Mouse (Mus musculus) granulocyte monocyte progenitor cell, adult 5-6 weeks (primary cell): ENCODE data around the gene Myo16. TPM values are rescaled to one million over a fixed set of nuclear protein-coding genes. Genes with fewer than 3 reads are reported as not detected.

ENCODE experiments used
- ATAC-seq: replicated peaks from 2 replicates; pipeline ENCODE4 v1.8.0; 2016; ENCODE audit warnings: mild to moderate bottlenecking, moderate TSS enrichment, inconsistent platforms; ENCODE audit not compliant: poor library complexity, severe bottlenecking
- total RNA-seq, 2 experiments: library from RNA; stranded (forward) in 1 of 2; stranded (reverse) in 1 of 2; fragments of 200-712, 200-1000 nt in 1 of 2; fragments of >200 nt in 1 of 2; fragmentation: Nextera tagmentation in 1 of 2; gene quantifications; 2 replicates each; pipeline ENCODE4 v1.2.3; 2014 to 2017

The Myo16 gene
- total RNA-seq, 2 experiments from 2014 or later: not detected

DNA sequence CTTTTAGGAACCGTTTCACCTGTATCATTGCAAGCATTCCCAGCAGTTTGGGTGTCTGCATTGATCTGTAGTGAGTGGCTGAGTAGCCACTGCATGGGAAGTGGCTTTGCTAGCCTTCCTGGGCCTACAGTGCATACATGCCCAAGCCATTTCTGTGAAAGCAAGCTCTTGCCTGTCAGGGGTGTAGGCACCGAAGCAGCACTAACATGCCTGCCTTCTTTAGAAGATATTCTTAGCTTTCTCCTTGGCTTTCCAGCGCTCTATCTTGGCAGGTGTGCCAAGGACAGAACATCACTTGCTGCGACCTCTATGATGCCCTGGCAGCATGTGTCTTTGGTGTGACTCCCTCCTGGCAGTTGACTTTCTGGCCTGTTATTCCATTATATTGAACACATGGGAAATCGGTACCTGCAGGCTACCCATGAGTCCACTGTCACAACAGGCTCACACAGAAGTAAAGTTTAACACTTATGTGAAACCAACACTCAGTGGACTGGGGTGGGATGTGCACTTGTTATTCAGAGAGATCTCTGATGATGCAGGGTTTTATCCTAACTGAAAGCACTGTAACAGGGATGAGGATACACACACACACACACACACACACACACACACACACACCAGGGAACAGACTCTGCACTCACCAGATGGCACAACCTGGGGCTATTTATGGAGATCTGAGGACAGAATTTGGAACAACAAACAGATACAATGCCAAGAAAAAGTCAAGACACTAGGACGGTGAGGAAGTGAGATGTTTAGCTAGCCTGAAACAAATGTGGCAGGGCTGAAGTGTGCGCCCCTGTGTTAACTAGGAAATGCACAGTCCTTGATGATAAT, 21.4 kb downstream of the Myo16 start:
- ATAC-seq: no peak

DNA sequence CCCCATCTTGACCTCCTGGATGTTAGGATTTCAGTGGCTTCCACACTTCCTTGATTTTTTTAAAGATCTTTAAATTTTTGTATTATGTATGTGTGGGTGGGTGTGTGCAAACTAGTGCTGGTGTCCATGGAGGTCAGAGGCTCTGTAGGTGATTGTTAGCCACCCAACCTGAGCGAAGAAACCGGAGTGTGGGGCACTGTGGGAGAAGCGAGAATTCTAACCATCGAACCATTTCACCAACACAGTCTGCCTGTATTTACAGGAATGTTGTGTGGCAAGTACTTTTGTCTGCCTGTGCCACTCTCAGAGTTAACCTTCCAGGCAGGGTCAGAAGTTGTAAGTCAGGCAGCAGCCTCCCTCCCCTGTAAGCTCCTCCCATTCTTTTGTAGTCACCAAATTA, 22.3 kb downstream of the Myo16 start:
- no peak for ATAC-seq

DNA sequence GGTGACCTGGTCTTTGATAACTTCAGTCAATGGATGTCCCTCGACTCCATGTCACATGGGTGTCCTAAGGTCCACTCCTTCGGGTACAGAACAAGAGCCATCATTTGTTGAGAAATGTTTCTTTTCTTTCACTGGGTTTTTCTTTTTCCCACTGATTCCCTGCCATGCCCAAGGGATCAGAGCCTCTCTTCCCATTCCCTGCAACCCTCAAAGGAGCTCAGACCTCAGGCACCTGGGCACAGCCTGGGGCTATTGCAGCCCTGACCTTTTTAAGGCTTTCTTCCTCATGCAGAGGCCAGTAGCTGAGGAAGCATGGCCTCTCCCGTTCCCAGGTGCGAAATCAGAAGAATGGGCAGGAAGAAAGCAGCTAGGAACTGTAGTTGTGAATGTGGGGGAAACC, 23.4 kb downstream of the Myo16 start:
- no peak for ATAC-seq

DNA sequence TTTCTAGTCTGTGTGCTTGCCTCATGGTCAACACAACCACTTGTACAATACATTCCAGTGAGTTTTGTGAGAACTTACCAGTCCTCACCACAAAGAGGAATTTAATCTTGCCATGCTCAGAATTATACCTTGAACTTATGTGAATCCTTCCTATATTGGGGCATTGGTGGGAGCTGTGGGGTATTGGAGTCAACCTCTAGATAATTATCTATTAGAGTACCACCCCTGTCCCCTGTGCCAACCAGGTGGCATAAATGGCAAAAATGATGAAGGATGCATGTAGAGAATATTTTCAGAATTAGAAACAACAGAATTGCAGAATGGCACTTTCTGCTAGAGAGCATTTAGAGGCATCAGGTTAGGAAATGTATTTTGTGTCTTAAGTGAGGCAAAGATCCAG, 25.3 kb downstream of the Myo16 start:
- ATAC-seq: no peak

DNA sequence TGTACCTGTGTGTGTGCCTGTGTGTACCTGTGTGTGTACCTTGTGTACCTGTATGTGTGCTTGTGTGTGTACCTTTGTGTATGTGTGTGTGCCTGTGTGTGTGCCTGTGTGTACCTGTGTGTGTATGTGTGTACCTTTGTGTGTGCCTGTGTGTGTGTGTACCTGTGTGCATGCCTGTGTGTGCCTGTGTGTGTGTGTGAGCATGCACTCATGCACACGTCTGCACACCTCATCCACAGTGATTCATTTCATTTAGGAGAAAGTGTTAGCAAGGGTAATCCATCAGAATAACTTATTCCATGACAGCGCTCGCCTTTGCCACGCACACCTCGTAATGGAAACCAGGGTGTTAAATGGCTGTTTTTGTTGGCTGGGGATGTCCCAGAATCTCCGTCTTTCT, 36.9 kb downstream of the Myo16 start:
- ATAC-seq: no peak

- ATAC-seq: no peak
Measured at GRCm38 (mm10) chr8:10198164-10198563, 44.5 kb downstream of the Myo16 start.

- ATAC-seq: no peak
Measured at GRCm38 (mm10) chr8:10199301-10199700, 45.6 kb downstream of the Myo16 start.

DNA sequence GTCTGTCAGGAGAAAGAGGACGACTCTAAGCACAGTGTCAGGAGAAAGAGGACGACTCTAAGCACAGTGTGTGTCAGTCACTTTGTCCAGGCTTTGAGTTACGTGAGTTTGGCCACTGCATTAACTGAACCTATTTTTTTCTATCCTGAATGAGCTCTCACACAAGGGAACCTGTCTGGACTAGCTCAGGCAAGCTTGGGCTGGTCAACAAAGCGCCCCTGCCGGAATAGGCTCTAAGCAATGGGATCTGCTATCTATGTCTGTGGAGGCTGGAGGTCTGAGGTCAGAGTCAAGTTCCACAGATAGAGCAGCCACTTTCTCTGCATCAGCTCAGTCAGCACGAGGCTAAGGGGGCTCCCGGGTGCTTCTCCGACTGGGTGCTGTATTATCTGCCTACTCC, 46.3 kb downstream of the Myo16 start:
- ATAC-seq: no peak

DNA sequence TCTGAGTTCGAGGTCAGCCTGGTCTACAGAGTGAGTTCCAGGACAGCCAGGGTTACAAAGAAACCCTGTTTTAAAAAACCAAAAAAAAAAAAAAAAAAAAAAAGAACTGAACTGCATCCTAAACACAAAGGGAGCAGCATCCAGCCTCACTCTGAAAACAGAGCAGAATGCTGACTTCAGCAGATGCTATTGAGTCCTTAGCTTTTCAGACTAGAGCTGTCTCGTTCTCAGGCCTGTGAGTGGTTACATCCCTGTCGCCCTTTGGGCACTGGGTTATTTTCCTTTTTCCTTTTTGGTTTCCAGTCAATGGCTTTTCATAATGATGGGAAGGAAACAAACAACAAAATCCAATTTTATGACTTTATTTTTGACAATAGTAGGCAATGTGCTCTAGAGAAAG, 61.3 kb downstream of the Myo16 start:
- no peak for ATAC-seq

GRCm38 (mm10) chr8:10219761-10220276, 66.1 kb downstream of the Myo16 start:
- no peak for ATAC-seq

DNA sequence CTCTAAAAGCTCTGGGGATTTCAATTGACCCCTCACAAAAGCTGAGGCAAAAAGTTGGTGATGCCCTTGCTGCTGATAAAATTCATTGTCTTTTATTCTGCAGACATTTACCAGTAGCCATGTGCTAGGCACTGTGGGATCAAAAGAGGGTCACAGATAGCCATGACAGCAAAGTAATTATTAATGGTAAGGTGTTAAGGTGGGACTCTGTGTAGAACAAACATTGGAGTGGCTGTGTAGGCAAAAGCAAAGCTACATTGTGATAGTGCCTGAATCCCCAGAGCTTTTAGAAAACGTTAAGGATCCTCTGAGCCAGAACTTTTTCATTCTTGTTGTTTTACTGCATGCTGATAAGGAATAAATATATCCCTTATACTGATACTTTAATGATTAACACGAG, 69.1 kb downstream of the Myo16 start:
- no peak for ATAC-seq

DNA sequence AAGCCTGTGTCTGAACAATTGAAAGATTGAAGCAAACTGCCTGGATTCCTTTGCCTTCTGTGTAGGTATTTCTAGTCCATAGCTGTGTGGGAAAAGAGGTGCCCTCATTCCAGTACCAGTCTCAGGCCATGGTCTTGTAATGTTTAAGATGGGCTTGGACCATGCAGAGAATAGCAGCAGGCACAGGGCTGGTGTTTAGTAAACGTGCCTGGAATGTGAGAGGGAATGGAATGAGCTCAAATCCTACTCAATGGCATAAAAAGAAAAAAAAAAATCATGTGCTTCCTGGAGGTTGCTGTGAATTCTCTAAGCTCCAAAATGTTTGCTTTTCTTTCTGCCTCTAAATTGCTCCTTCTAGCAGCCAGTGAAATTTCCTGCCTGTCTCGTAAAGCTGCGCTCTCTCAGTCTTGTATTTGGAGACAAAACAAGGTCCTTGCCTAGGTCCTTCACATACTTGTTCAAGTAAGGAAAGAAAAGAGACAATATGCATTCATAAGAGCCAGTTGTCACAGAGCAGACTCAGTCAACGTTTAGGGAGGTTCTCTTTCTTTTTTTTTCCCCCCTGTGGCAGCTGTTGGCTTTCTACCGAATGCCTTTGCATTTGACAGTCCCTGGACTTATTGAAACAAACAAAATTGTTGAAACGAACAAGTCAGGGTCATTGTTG, 70.0 kb downstream of the Myo16 start:
- ATAC-seq: no peak

DNA sequence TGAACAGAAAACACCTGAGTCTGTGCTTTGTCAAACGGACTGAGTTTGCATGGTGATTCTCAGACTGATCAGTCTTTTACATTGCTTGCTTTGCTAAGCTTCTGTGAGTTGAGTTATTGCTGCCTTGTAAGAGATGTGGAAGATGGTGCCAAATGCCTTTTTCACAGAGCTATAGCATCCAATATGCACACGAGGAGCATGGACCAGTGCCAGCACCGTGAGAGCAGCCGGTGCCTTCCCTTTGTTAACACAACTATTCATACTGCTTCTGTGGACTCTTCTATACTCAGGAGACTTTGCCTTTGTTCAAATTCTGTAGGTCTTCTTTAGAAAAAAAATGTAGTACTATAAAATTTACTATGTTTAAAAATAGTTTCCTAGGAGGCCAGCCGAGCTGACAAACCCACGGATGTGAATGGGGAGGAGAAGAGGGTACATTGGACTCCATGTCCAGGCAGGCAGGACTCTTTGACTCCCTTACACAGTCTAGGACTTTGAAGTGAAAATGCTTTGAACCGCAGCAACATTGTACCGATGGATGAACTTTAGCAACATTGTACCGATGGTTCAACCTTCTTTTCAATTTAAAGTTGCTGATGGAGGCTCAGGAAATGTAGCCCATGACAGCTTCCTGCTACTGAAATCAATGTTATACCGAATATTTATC, 70.7 kb downstream of the Myo16 start:
- ATAC-seq: no peak

DNA sequence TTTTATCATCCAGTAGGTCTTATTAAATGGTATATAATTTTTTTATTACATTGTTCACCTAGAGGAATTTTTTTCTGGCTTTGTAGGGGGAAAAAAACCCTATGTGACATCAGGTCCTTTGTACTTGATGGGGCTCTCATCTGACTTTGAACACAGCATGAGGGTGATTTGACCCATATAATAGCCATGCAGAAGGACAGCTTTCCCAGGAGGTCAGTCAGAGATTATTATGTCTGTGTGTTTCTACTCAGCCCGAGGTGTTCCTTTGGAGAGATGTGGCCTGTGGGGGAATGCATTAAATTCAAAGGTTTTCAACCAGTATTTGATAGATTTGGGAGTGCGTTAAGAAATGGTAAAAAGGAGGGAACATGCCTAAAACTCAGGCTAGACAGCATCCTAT, 71.3 kb downstream of the Myo16 start:
- ATAC-seq: no peak

DNA sequence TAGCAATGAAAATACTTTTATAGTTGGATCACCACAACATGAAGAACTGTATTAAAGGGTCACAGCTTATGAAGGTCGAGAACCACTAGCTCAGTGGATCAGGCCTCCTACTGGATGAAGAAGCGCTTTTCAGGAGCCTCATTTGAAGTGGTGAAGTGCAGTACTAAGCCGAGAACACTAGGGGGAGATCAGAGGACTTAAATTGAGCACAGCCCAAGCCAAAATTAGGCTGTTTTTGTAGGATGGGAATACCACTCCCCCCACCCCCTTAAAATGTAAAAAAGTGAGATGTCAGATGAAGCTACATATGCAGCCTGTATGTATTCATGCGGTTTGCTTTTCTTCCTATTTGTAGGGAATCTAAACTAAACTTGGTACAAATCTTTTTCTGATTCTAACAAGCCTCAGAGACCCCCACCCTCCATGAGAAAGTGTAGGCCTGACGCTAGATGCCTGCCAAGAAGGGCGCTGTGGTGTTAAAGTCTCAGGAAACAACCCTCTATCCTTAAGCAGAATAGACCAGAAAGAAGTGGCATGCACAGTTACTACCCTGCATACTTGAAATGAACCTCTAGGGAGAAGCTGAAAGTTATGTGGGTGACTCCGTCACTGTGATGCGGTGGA, 77.1 kb downstream of the Myo16 start:
- peak; percentile 82 for ATAC-seq

GRCm38 (mm10) chr8:10234516-10234915, 80.8 kb downstream of the Myo16 start:
- ATAC-seq: no peak

DNA sequence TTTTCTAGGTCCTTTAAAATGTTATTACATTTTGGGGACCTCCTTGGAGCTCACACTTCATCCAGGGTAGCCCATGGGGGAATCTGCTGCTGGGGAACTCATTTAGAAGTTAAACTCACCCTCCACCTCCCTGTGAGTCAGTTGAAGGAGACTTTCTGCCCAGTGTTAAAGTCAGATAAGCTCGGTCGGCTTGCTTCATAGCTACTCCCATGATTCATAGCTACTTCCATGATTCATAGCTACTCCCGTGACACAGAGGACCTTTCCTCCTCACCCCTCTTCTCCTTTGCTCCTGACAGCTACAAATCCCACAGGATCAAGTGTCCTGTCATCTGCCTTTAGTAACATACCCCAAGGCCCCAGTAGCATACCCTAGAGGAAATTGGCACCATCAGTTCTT, 89.6 kb downstream of the Myo16 start:
- no peak for ATAC-seq

DNA sequence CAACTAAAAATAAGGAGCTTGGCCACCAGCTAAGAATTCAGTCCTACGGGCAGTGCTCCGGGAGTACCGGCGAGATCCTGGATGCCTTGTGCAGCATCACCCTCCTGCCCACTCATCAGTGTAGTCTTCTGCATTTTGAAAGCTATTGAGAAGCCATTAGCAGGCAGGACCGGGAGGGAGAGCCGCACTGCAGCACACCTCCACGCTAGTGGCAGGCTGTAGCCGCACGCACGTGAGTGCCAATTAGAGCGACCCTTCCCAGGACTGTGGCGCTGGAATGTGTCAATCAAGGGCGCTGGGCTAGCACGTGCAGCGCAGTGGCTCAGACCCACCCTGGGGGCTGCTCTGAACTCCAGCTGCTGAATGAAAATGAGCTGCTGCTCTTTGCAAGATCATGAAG, 95.4 kb downstream of the Myo16 start:
- ATAC-seq: no peak

DNA sequence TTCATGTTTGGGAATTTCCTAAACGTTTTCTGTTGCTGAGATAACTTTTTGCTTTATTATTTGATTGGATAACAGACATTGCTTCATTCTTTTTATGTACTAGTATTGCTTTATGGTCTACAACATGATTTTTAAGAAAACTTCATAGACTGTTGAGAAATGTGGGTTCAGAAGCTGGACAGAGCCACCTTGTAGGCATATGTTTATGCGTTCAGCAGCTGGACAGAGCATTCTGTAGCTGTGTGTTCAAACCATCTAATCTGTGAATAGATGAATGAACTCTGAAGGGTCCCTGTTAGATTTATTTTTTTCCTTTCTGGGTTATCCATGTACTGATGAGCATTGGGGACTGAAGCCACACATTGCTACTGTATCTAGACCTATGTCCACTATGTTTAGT, 102.0 kb downstream of the Myo16 start:
- no peak for ATAC-seq

GRCm38 (mm10) chr8:10256563-10256962, 102.9 kb downstream of the Myo16 start:
- no peak for ATAC-seq

GRCm38 (mm10) chr8:10270094-10270493, 116.4 kb downstream of the Myo16 start:
- peak; percentile 27 for ATAC-seq
